Mouse (Mus musculus): ENCODE data around the gene Leprot. TPM values are rescaled to one million over a fixed set of nuclear protein-coding genes. Genes with fewer than 3 reads are reported as not detected.

Leprot gene
- polyA plus RNA-seq, 1 experiment from 2014 or later = 72.1 TPM

GRCm38 (mm10) chr4:101697236-101697635 is 49.7 kb downstream of the Leprot start:
- no peak overlapping the region for H3K27ac ChIP-seq (ENCODE audit: low read depth, low read length)
- 83% methylated on average over 3 of the region's 3 CpGs for WGBS
- no peaks in the 10 kb centered on the region for H3K27me3 ChIP-seq (ENCODE audit: control insufficient read depth, insufficient read depth, low read length)
- H3K4me1 ChIP-seq (ENCODE audit: control insufficient read depth, insufficient read depth, low read length) = no peaks in the 10 kb centered on the region
- no peaks in the 10 kb centered on the region for H3K36me3 ChIP-seq (ENCODE audit: control insufficient read depth, insufficient read depth, low read length)
- no peak overlapping the region for H3K9ac ChIP-seq (replicated peaks; ENCODE audit: low read depth, low read length)
- H3K4me3 ChIP-seq (ENCODE audit: low read depth, low read length) = no peak overlapping the region
- H3K4me2 ChIP-seq (ENCODE audit: low read depth, low read length) = no peak overlapping the region
- H3K9me3 ChIP-seq (ENCODE audit: control insufficient read depth, low read length) = no peaks in the 10 kb centered on the region
- ATAC-seq (ENCODE audit: low read depth) = no peak

GRCm38 (mm10) chr4:101699423-101699822 is 51.9 kb downstream of the Leprot start:
- Histone ChIP-seq H3K4me1 (ENCODE audit: control insufficient read depth, insufficient read depth, low read length) (no peaks in the 10 kb centered on the region), H3K27ac (ENCODE audit: low read depth, low read length) (no peak overlapping the region), H3K36me3 (ENCODE audit: control insufficient read depth, insufficient read depth, low read length) (no peaks in the 10 kb centered on the region), H3K9ac (replicated peaks; ENCODE audit: low read depth, low read length) (no peak overlapping the region), H3K4me2 (ENCODE audit: low read depth, low read length) (no peak overlapping the region), H3K4me3 (ENCODE audit: low read depth, low read length) (no peak overlapping the region), H3K27me3 (ENCODE audit: control insufficient read depth, insufficient read depth, low read length) (no peaks in the 10 kb centered on the region), H3K9me3 (ENCODE audit: control insufficient read depth, low read length) (no peaks in the 10 kb centered on the region)
- no peak for ATAC-seq (ENCODE audit: low read depth)
- 89% methylated on average over 1 of the region's 1 CpGs for WGBS

GRCm38 (mm10) chr4:101700892-101701640 is 53.5 kb downstream of the Leprot start:
- no peak for ATAC-seq (ENCODE audit: low read depth)
- Histone ChIP-seq H3K27me3 (ENCODE audit: control insufficient read depth, insufficient read depth, low read length) (no peaks in the 10 kb centered on the region), H3K4me1 (ENCODE audit: control insufficient read depth, insufficient read depth, low read length) (no peaks in the 10 kb centered on the region), H3K27ac (ENCODE audit: low read depth, low read length) (no peak overlapping the region), H3K9ac (replicated peaks; ENCODE audit: low read depth, low read length) (no peak overlapping the region), H3K4me3 (ENCODE audit: low read depth, low read length) (no peak overlapping the region), H3K4me2 (ENCODE audit: low read depth, low read length) (no peak overlapping the region), H3K36me3 (ENCODE audit: control insufficient read depth, insufficient read depth, low read length) (no peaks in the 10 kb centered on the region), H3K9me3 (ENCODE audit: control insufficient read depth, low read length) (no peaks in the 10 kb centered on the region)
- WGBS = 90% methylated on average over 14 of the region's 14 CpGs

- H3K4me3 ChIP-seq (ENCODE audit: low read depth, low read length) = no peak overlapping the region
- no peak overlapping the region for H3K4me2 ChIP-seq (ENCODE audit: low read depth, low read length)
- H3K27me3 ChIP-seq (ENCODE audit: control insufficient read depth, insufficient read depth, low read length) = no peaks in the 10 kb centered on the region
- ATAC-seq (ENCODE audit: low read depth) = no peak
- WGBS = 84% methylated on average over 9 of the region's 9 CpGs
- H3K9me3 ChIP-seq (ENCODE audit: control insufficient read depth, low read length) = no peaks in the 10 kb centered on the region
- H3K27ac ChIP-seq (ENCODE audit: low read depth, low read length) = no peak overlapping the region
- H3K36me3 ChIP-seq (ENCODE audit: control insufficient read depth, insufficient read depth, low read length) = no peaks in the 10 kb centered on the region
- H3K4me1 ChIP-seq (ENCODE audit: control insufficient read depth, insufficient read depth, low read length) = no peaks in the 10 kb centered on the region
- no peak overlapping the region for H3K9ac ChIP-seq (replicated peaks; ENCODE audit: low read depth, low read length)
Observed at GRCm38 (mm10) chr4:101705325-101705724, 57.8 kb downstream of the Leprot start.

- Histone ChIP-seq H3K4me1 (ENCODE audit: control insufficient read depth, insufficient read depth, low read length) (no peaks in the 10 kb centered on the region), H3K9ac (replicated peaks; ENCODE audit: low read depth, low read length) (no peak overlapping the region), H3K4me3 (ENCODE audit: low read depth, low read length) (no peak overlapping the region), H3K9me3 (ENCODE audit: control insufficient read depth, low read length) (no peaks in the 10 kb centered on the region), H3K27me3 (ENCODE audit: control insufficient read depth, insufficient read depth, low read length) (no peaks in the 10 kb centered on the region), H3K4me2 (ENCODE audit: low read depth, low read length) (no peak overlapping the region), H3K36me3 (ENCODE audit: control insufficient read depth, insufficient read depth, low read length) (no peaks in the 10 kb centered on the region), H3K27ac (ENCODE audit: low read depth, low read length) (no peak overlapping the region)
- ATAC-seq (ENCODE audit: low read depth) = no peak
- WGBS = 83% methylated on average over 2 of the region's 2 CpGs
Observed at GRCm38 (mm10) chr4:101707234-101707633, 59.7 kb downstream of the Leprot start.

GRCm38 (mm10) chr4:101707953-101708352 is 60.4 kb downstream of the Leprot start:
- ATAC-seq (ENCODE audit: low read depth) = no peak
- Histone ChIP-seq H3K36me3 (ENCODE audit: control insufficient read depth, insufficient read depth, low read length) (no peaks in the 10 kb centered on the region), H3K9me3 (ENCODE audit: control insufficient read depth, low read length) (no peaks in the 10 kb centered on the region), H3K4me2 (ENCODE audit: low read depth, low read length) (no peak overlapping the region), H3K4me1 (ENCODE audit: control insufficient read depth, insufficient read depth, low read length) (no peaks in the 10 kb centered on the region), H3K27ac (ENCODE audit: low read depth, low read length) (no peak overlapping the region), H3K27me3 (ENCODE audit: control insufficient read depth, insufficient read depth, low read length) (no peaks in the 10 kb centered on the region), H3K9ac (replicated peaks; ENCODE audit: low read depth, low read length) (no peak overlapping the region), H3K4me3 (ENCODE audit: low read depth, low read length) (no peak overlapping the region)
- 70% methylated on average over 3 of the region's 3 CpGs for WGBS

Other genes with a start within 250 kb of the Leprot start
- 2.0 and 2.7 TPM in 2 replicates for gene Ak4, start 228.4 kb upstream of the Leprot start, polyA plus RNA-seq (2014; fragmentation: Nextera tagmentation; extraction: Ambion mirVana)
- gene Dnajc6, start 151.1 kb upstream of the Leprot start, polyA plus RNA-seq (2014; fragmentation: Nextera tagmentation; extraction: Ambion mirVana) = 63.8 and 70.1 TPM in 2 replicates
- 0.55 and 8.0 TPM in 2 replicates for gene Lepr, start 69.7 kb downstream of the Leprot start, polyA plus RNA-seq (2014; fragmentation: Nextera tagmentation; extraction: Ambion mirVana)
- gene B020004J07Rik, start 196.3 kb downstream of the Leprot start, polyA plus RNA-seq (2014; fragmentation: Nextera tagmentation; extraction: Ambion mirVana) = not detected in 2 replicates
- gene C130073F10Rik, start 246.1 kb downstream of the Leprot start, polyA plus RNA-seq (2014; fragmentation: Nextera tagmentation; extraction: Ambion mirVana) = not detected in 2 replicates

Measured in neural tube, embryonic 14.5 days (tissue).